Mouse (Mus musculus) lung, adult 2 months (tissue): ENCODE measurements around the gene Surf6. TPM values are rescaled to one million over a fixed set of nuclear protein-coding genes. Genes with fewer than 3 reads are reported as not detected.

Source experiments
- DNase-seq: peaks from one replicate; pipeline ENCODE4 v3.0.0; 2022
- H3K4me1 ChIP-seq: fragments of 200-500 bp; 2 replicates; pipeline ENCODE4 v1.6.1; 2011; ENCODE audit warnings: low read length; ENCODE audit not compliant: control insufficient read depth, insufficient read depth
- H3K4me3 ChIP-seq: fragments of 200-500 bp; replicated peaks from 2 replicates; pipeline ENCODE3; 2011; ENCODE audit warnings: low read depth, mild to moderate bottlenecking, control low read depth, low read length; ENCODE audit errors: extremely low read depth
- CTCF ChIP-seq: fragments of 200-500 bp; IDR thresholded peaks from 2 replicates; pipeline ENCODE4 v1.5.1; 2011; ENCODE audit warnings: mild to moderate bottlenecking, low read length, control low read depth; ENCODE audit not compliant: insufficient read depth
- POLR2A ChIP-seq: fragments of 200-500 bp; IDR thresholded peaks from 2 replicates; pipeline ENCODE4 v1.6.1; 2011; ENCODE audit warnings: low read depth, mild to moderate bottlenecking, control low read depth, low read length, borderline replicate concordance; ENCODE audit errors: extremely low read depth
- WGBS: fragments of 180-500 bp; shearing (Covaris S2); methylation state at CpG from one replicate; pipeline ENCODE4 v1.1.7; 2018; 5-methylcytosine and 5-hydroxymethylcytosine counted together
- polyA plus RNA-seq: library from polyadenylated mRNA; depleted of rRNA; stranded (reverse); fragments of >200 nt; gene quantifications from 2 replicates; pipeline ENCODE4 v1.2.3, GENCODE M21; 2012; rRNA removed

Surf6 gene
- polyA plus RNA-seq, 1 experiment = 10.1 TPM

DNA sequence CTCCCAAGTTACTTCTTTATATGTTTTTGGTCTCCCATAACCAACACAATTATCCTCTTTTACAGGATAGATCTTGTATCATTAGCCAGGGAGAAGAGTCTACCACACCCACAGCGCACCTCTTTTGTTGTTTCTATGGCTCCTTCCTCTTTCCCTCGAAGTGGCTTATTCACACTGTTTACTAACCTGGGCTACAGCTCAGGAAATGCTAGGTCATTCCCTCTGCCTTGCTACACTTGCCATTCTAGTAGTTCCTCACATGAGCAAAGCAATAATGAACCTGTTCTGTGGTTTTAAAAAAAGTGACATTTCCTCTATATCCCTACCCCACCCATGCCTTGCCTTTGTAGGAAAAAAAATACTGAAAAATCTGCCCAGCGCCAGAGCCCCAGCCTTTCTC, 39.8 kb downstream of the Surf6 start:
- H3K4me1 ChIP-seq = no peaks in the 10 kb centered on the region
- no peak for DNase-seq
- WGBS = 62% methylated on average over 3 of the region's 3 CpGs
- TF ChIP-seq POLR2A (no peak), CTCF (no peak)
- H3K4me3 ChIP-seq = no peak overlapping the region

GRCm38 (mm10) chr2:26847706-26848105, 55.0 kb downstream of the Surf6 start:
- 42% methylated on average over 2 of the region's 2 CpGs for WGBS
- no peak overlapping the region for H3K4me3 ChIP-seq
- no peak for TF ChIP-seq POLR2A
- TF ChIP-seq CTCF = peak; percentile 41; the same call in 1 of the 2 replicates
- H3K4me1 ChIP-seq = no peaks in the 10 kb centered on the region
- DNase-seq = no peak

Other genes with a start within 250 kb of the Surf6 start
- 0.16 TPM in 1 of 2 replicates, not detected in the other for gene Lcn4, start 231.6 kb downstream of the Surf6 start, polyA plus RNA-seq
- 1.0 TPM in 1 of 2 replicates, not detected in the other for gene Abo, start 37.9 kb downstream of the Surf6 start, polyA plus RNA-seq
- gene Med22, start 7.8 kb upstream of the Surf6 start, polyA plus RNA-seq = 27.6 and 30.9 TPM in 2 replicates
- 348 and 458 TPM in 2 replicates for gene Rpl7a, start 7.9 kb upstream of the Surf6 start, polyA plus RNA-seq
- gene Surf2, start 13.5 kb upstream of the Surf6 start, polyA plus RNA-seq = 18.0 and 21.0 TPM in 2 replicates
- gene Surf1, start 13.7 kb upstream of the Surf6 start, polyA plus RNA-seq = 65.5 and 68.0 TPM in 2 replicates
- 214 and 250 TPM in 2 replicates for gene Surf4, start 31.0 kb upstream of the Surf6 start, polyA plus RNA-seq
- 0.17 and 0.31 TPM in 2 replicates for gene Stkld1, start 31.2 kb upstream of the Surf6 start, polyA plus RNA-seq
- gene Rexo4, start 61.5 kb upstream of the Surf6 start, polyA plus RNA-seq = 16.2 and 20.7 TPM in 2 replicates
- gene Adamts13, start 70.5 kb upstream of the Surf6 start, polyA plus RNA-seq = 0.83 and 1.1 TPM in 2 replicates
- gene Cacfd1, start 107.0 kb upstream of the Surf6 start, polyA plus RNA-seq = 43.7 and 49.2 TPM in 2 replicates
- gene Slc2a6, start 125.1 kb upstream of the Surf6 start, polyA plus RNA-seq = 6.2 and 9.5 TPM in 2 replicates
- gene Mymk, start 169.3 kb upstream of the Surf6 start, polyA plus RNA-seq = 0.19 and 0.32 TPM in 2 replicates
- 50.7 and 73.0 TPM in 2 replicates for gene Adamtsl2, start 176.5 kb upstream of the Surf6 start, polyA plus RNA-seq
- gene Fam163b, start 239.6 kb upstream of the Surf6 start, polyA plus RNA-seq = 0.03 and 0.04 TPM in 2 replicates